Mouse (Mus musculus) lung, postnatal 0 days (tissue): Measurements from ENCODE around the gene Olfr1392. TPM values are rescaled to one million over a fixed set of nuclear protein-coding genes. Genes with fewer than 3 reads are reported as not detected.
"Not testable (repeated sequence)": the region's sequence is repeated elsewhere in the genome, so short reads cannot be mapped to it uniquely, and the experiment has no call there.

Experiments used
- ATAC-seq: fragments of 200-750 bp; cut with Nextera tagmentation; 2 replicates; pipeline ENCODE4 v1.8.0; 2017; ENCODE audit warnings: moderate library complexity
- DNase-seq: peaks from one replicate; pipeline ENCODE4 v3.0.0-alpha.2; 2016; ENCODE audit warnings: low spot score
- H3K27ac ChIP-seq: fragments of 300-500 bp; sonication (generic); 2 replicates; pipeline ENCODE4 v1.5.1; 2014; ENCODE audit warnings: antibody characterized with exemption, mild to moderate bottlenecking, low read length, mixed read lengths
- H3K27me3 ChIP-seq: fragments of 300-500 bp; sonication (generic); replicated peaks from 2 replicates; pipeline ENCODE4 v1.6.1; 2014; ENCODE audit warnings: low read length, mixed read lengths; ENCODE audit not compliant: insufficient read depth
- H3K36me3 ChIP-seq: fragments of 300-500 bp; sonication (generic); 2 replicates; pipeline ENCODE4 v1.6.1; 2014; ENCODE audit warnings: low read length, mixed read lengths; ENCODE audit not compliant: insufficient read depth
- H3K4me1 ChIP-seq: fragments of 300-500 bp; sonication (generic); 2 replicates; pipeline ENCODE4 v1.6.1; 2014; ENCODE audit warnings: antibody characterized with exemption, low read depth, low read length, mixed read lengths; ENCODE audit not compliant: insufficient read depth
- H3K4me2 ChIP-seq: fragments of 300-500 bp; sonication (generic); replicated peaks from 2 replicates; pipeline ENCODE4 v1.6.1; 2014; ENCODE audit warnings: low read depth, mild to moderate bottlenecking, low read length, moderate library complexity, mixed read lengths
- H3K4me3 ChIP-seq: fragments of 300-500 bp; sonication (generic); 2 replicates; pipeline ENCODE4 v1.5.1; 2014; ENCODE audit warnings: low read depth, low read length
- H3K9ac ChIP-seq: fragments of 300-500 bp; sonication (generic); replicated peaks from 2 replicates; pipeline ENCODE4 v1.6.1; 2014; ENCODE audit warnings: low read depth, mild to moderate bottlenecking
- H3K9me3 ChIP-seq: fragments of 300-500 bp; sonication (generic); 2 replicates; pipeline ENCODE4 v1.6.1; 2016; ENCODE audit warnings: low read length, mixed read lengths
- CTCF ChIP-seq: IDR thresholded peaks from 2 replicates; pipeline ENCODE4 v1.5.1; 2016; ENCODE audit warnings: antibody characterized with exemption, mild to moderate bottlenecking
- EP300 ChIP-seq: IDR thresholded peaks from 2 replicates; pipeline ENCODE4 v1.6.1; 2016; ENCODE audit warnings: antibody characterized with exemption, mild to moderate bottlenecking, control low read depth
- WGBS: fragments of 180-500 bp; shearing (Covaris S2); extraction: QIAGEN DNeasy Blood & Tissue Kit; methylation state at CpG from one replicate; pipeline ENCODE4 v1.1.7; 2014; 5-methylcytosine and 5-hydroxymethylcytosine counted together
- polyA plus RNA-seq: library from polyadenylated mRNA; unstranded; fragments of >200 nt; fragmentation: Nextera tagmentation; extraction: Ambion mirVana; gene quantifications from 2 replicates; pipeline ENCODE4 v1.2.1, GENCODE M21; 2015

Gene Olfr1392
- polyA plus RNA-seq, 1 experiment from 2014 or later: not detected

DNA sequence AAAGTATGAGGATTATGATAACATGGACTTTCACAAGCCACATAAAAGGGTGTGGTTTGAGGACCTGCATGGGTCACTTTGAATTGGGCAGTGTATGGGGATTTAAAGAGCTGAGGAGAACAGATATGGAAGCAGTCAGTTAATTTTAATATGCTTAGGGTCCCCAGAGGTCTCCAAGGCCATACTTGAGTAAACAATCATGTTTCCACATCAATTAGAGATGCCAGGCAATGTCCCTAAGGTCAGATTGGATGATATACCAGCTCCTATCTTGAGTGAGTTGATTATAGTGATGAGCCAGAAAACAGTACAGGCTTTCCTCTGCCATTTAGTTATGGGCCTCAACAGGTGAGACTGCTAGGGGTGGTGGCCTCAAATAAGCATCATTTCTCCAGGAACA lies 19.4 kb downstream of the Olfr1392 start, which contains the start of gene Olfr10:
Gene Olfr10, plus strand, starts transcription at position 301 of the 400 bp plus-strand sequence.
- H3K4me2 ChIP-seq: no peak within 1 kb of the TSS
- no peaks in the 10 kb centered on the region for H3K27me3 ChIP-seq
- no peak within 1 kb of the TSS for H3K9ac ChIP-seq
- DNase-seq (no peak), ATAC-seq (no peak)
- H3K27ac ChIP-seq: no peak within 1 kb of the TSS
- H3K4me1 ChIP-seq: no peaks in the 10 kb centered on the region
- no peaks in the 10 kb centered on the region for H3K9me3 ChIP-seq
- TF ChIP-seq EP300: no peak
- TF ChIP-seq CTCF: no peak
- no peak within 1 kb of the TSS for H3K4me3 ChIP-seq
- H3K36me3 ChIP-seq: no peaks in the 10 kb centered on the region

DNA sequence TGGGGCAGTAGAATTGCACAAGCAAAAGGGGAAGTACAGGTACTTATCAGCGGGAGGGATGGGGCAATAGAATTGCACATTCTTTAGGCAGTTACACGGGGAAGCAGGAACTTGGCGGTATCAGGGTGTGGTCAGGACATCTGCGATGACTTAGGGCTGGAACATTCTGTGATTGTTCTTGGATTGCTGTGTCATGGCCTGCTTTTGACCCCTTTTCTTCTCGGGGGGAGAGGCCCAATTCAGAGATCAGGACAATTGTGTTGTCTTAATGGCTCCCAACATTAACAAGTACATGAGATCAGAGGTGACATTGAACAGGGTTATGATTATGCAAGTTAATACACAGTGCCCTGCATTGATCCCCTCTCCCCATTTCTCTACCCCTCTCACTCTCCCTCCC lies 23.5 kb downstream of the Olfr1392 start:
- not testable (repeated sequence) for H3K4me3 ChIP-seq, H3K9me3 ChIP-seq, H3K9ac ChIP-seq, H3K36me3 ChIP-seq, H3K4me1 ChIP-seq, H3K27me3 ChIP-seq, ATAC-seq, DNase-seq, H3K27ac ChIP-seq, H3K4me2 ChIP-seq
- 65% methylated on average over 5 of the region's 5 CpGs for WGBS

DNA sequence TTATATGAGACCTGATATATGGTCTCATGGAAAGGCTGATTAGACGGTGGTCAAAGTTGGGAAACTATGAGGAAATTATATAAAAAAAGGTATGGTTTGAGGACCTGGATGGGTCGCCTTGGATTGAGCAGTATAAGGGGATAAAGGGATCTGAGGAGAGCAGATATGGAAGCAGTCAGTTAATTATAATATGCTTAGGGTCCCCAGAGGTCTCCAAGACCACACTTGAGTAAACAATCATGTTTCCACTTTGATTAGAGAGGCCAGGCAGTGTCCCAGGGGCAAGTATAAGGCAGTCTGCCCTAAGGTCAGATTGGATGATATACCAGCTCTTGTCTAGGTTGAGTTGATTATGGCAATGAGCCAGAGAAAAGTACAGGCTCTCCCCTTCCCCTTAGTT lies 37.4 kb downstream of the Olfr1392 start, which contains the start of gene Olfr1391:
Gene Olfr1391, plus strand, starts transcription at position 301 of the 400 bp plus-strand sequence.
- TF ChIP-seq EP300: no peak
- TF ChIP-seq CTCF: no peak
- Histone ChIP-seq H3K9ac (no peak within 1 kb of the TSS), H3K9me3 (no peaks in the 10 kb centered on the region), H3K27ac (no peak within 1 kb of the TSS), H3K4me2 (no peak within 1 kb of the TSS), H3K4me3 (no peak within 1 kb of the TSS), H3K4me1 (no peaks in the 10 kb centered on the region), H3K36me3 (no peaks in the 10 kb centered on the region), H3K27me3 (no peaks in the 10 kb centered on the region)
- no peak for DNase-seq
- no peak for ATAC-seq
- WGBS: 75% methylated on average over 2 of the region's 2 CpGs

DNA sequence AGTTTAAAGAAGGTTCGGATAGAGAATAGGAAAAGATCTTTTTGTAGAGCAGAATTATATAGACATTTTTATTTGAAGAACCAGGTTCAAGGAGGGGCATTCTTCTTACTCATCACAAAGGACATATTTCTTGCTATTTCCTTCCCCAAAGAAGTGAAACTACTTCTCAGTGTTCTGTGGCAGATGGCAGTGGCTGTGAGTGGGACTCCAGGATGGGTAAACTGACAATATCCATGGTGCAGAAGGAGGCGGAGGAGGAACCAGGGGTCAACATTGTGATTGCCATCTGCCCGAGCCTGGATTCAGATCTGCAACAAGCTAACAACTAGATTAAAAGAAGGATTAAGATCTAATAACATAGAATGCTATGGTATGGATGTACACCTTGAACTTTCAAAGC lies 41.6 kb downstream of the Olfr1392 start:
- H3K27ac ChIP-seq: no peak overlapping the region
- no peak for DNase-seq
- no peaks in the 10 kb centered on the region for H3K36me3 ChIP-seq
- TF ChIP-seq CTCF: no peak
- no peak for TF ChIP-seq EP300
- H3K27me3 ChIP-seq: no peaks in the 10 kb centered on the region
- no peak overlapping the region for H3K4me3 ChIP-seq
- H3K4me2 ChIP-seq: no peak overlapping the region
- H3K9ac ChIP-seq: no peak overlapping the region
- no peaks in the 10 kb centered on the region for H3K4me1 ChIP-seq
- H3K9me3 ChIP-seq: no peaks in the 10 kb centered on the region
- no peak for ATAC-seq
- WGBS: 79% methylated on average over 3 of the region's 3 CpGs

DNA sequence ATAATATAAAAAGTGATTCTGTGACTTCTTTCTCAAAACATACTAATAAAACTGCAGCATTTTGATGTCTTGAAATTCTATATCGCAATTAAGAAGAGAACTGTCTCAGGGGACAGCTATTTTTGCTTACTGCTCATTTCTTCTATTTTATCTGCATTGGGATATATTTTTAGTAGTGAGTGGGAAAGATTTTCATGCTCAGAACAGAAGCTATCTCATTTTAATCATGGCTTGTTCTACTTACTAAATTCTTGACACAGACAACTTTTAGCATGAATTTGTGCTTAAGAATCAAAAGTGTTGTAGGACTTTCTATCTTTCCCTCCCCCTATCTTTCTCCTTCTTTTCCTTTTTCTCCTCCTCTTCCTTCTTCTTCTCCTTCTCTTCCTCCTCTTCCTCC lies 44.6 kb downstream of the Olfr1392 start:
- no peaks in the 10 kb centered on the region for H3K9me3 ChIP-seq
- H3K9ac ChIP-seq: no peak overlapping the region
- H3K27me3 ChIP-seq: no peaks in the 10 kb centered on the region
- TF ChIP-seq EP300 (no peak), CTCF (no peak)
- H3K36me3 ChIP-seq: no peaks in the 10 kb centered on the region
- H3K27ac ChIP-seq: no peak overlapping the region
- ATAC-seq (no peak), DNase-seq (no peak)
- H3K4me1 ChIP-seq: no peaks in the 10 kb centered on the region
- H3K4me3 ChIP-seq: no peak overlapping the region
- no peak overlapping the region for H3K4me2 ChIP-seq
- WGBS: 60% methylated on average over 1 of the region's 1 CpGs

DNA sequence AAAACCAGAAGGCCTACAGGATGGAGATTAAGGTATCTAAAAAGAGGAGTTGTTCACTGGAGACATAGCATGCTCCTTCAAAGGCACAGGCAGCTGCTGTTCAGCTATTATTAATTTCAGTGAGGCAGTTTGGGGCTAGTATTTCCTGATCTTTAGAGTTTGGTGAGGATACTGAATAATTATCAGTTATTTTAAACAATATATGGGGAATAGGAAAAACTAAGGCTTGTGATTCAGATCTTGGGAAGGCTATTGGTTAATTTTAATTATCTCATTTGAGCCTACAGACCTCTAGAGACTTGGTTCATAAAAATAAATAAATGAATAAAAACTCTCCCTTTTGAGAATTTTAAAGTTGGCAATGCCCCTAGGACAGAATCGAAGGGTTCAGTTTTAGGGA lies 49.8 kb downstream of the Olfr1392 start, which contains the start of gene Olfr1390:
Gene Olfr1390, plus strand, starts transcription at position 301 of the 400 bp plus-strand sequence.
- TF ChIP-seq EP300: no peak
- no peak for TF ChIP-seq CTCF
- H3K4me3 ChIP-seq: no peak within 1 kb of the TSS
- no peak for ATAC-seq

More for the DNA sequence above, 49.8 kb downstream of the Olfr1392 start, which contains the start of gene Olfr1390:
- DNase-seq: no peak
- H3K9ac ChIP-seq: no peak within 1 kb of the TSS
- 93% methylated on average over 1 of the region's 1 CpGs for WGBS
- no peaks in the 10 kb centered on the region for H3K27me3 ChIP-seq
- no peaks in the 10 kb centered on the region for H3K36me3 ChIP-seq
- H3K9me3 ChIP-seq: no peaks in the 10 kb centered on the region
- no peak within 1 kb of the TSS for H3K4me2 ChIP-seq
- H3K27ac ChIP-seq: no peak within 1 kb of the TSS
- H3K4me1 ChIP-seq: no peaks in the 10 kb centered on the region
